Mouse (Mus musculus) megakaryocyte, embryonic 14.5 days (primary cell): ENCODE measurements around the gene Cacng1.

Experiments used
- FLI1 ChIP-seq: IDR thresholded peaks from 2 replicates; pipeline ENCODE4 v1.6.1; 2012; ENCODE audit warnings: low read length, inconsistent platforms, mixed read lengths
- GATA1 ChIP-seq: IDR thresholded peaks from 3 replicates; pipeline ENCODE4 v1.6.1; 2012; ENCODE audit warnings: mixed read lengths, low read length, inconsistent platforms, borderline replicate concordance

DNA sequence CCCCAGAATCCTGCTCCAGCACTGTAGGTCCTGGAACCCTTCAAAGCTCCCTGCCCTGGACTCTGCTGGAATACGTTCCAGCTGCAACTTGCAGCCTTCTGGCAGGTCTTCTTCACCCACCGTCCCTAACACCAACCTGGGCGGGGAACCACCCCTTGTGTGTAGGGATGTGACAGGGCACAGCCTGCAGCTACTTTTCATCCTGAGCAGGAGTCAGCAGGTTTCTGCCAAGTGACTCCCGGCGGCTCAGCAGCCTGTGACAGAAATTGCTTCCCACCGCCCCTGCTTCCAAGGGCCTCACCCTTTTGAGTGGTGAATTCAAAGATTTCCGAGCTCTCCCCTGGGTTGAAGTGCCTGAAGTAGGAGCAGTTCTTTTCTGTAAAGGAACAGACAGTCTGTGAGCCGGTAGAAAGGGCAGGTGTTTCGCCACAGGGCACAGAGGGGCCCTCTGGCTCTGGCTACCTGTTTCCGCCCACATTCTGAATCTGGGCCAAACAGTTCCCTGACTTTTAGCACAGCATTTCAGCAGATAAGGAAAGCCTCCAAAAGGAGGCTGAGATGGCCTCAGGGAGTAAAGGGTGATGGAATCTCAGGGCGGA lies 10.7 kb downstream of the Cacng1 start:
- TF ChIP-seq GATA1: no peak
- no peak for TF ChIP-seq FLI1
